Mouse (Mus musculus) macrophage (primary cell): Measurements from ENCODE around the gene Catsper1. TPM values are rescaled to one million over a fixed set of nuclear protein-coding genes. Genes with fewer than 3 reads are reported as not detected.
A peak's percentile ranks its signal among the peaks of the same experiment; 100 is the strongest.
"Not testable (repeated sequence)": the region's sequence is repeated elsewhere in the genome, so short reads cannot be mapped to it uniquely, and the experiment has no call there.

Source experiments
- H3K27ac ChIP-seq: fragments of 350-480 bp; formaldehyde crosslinking; 2 replicates; pipeline ENCODE4 v1.9.0; 2021
- H3K36me3 ChIP-seq: fragments of 350-480 bp; formaldehyde crosslinking; 2 replicates; pipeline ENCODE4 v1.9.0; 2021; ENCODE audit errors: inconsistent target
- H3K4me3 ChIP-seq: fragments of 350-480 bp; formaldehyde crosslinking; 2 replicates; pipeline ENCODE4 v1.9.0; 2021; ENCODE audit errors: inconsistent target
- H3K79me2 ChIP-seq: fragments of 350-480 bp; formaldehyde crosslinking; 2 replicates; pipeline ENCODE4 v1.9.0; 2021; ENCODE audit errors: inconsistent target
- WGBS: methylation state at CpG from one replicate; pipeline ENCODE4 v1.1.7; 2026; ENCODE audit warnings: inconsistent platforms; ENCODE audit not compliant: missing documents; 5-methylcytosine and 5-hydroxymethylcytosine counted together
- polyA plus RNA-seq: library from polyadenylated mRNA; stranded (reverse); fragments of 250-400 nt; gene quantifications from 3 replicates; pipeline ENCODE4 v1.2.4, GENCODE M21; 2018; ENCODE audit warnings: inconsistent platforms

The Catsper1 gene
- polyA plus RNA-seq, 1 experiment from 2014 or later: not detected

DNA sequence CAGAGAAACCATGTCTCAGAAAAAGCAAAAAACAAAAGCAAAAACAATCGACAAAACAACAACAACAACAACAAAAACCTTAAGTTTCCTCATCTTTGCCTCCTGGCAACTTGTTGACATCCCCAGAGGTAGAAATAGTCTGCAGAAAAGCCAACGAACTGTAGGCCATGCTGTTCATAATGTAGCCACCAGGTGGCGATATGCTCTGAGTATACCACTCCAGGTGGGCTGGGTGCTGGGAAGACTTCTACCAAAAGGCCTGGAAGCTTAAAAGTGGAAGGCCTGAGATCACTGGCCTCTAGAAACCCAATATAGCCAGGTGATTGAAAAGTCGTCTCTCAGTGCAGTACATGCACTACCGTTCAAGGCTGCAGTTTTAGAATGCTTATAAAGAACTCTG lies 2.4 kb downstream of the Catsper1 start:
- 22% methylated on average over 4 of the region's 5 CpGs for WGBS
- Histone ChIP-seq H3K27ac (no peak overlapping the region), H3K79me2 (no peaks in the 10 kb centered on the region), H3K36me3 (no peaks in the 10 kb centered on the region), H3K4me3 (no peak overlapping the region)

DNA sequence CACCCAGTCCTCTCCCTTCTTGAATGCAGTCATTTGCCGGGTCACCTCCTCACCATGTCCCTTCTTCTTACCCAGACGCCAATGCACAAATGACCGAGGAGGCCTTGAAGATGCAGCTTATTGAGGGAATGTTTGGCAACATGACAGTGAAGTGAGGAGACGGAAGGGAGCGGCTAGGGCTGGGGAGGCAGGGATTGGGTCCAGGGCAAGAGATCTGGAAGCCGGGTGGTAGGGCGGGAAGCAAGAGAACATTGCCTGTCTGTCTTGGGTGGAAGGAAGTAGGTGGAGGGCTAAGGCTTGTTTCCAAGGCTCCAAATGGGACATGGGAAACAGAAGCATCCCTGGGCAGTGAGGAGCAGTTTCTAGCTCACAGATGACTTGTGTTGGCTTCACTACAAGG lies 5.8 kb downstream of the Catsper1 start:
- Histone ChIP-seq H3K79me2 (no peaks in the 10 kb centered on the region), H3K36me3 (no peaks in the 10 kb centered on the region), H3K27ac (no peak overlapping the region), H3K4me3 (no peak overlapping the region)
- 93% methylated on average over 7 of the region's 7 CpGs for whole genome bisulfite sequencing

DNA sequence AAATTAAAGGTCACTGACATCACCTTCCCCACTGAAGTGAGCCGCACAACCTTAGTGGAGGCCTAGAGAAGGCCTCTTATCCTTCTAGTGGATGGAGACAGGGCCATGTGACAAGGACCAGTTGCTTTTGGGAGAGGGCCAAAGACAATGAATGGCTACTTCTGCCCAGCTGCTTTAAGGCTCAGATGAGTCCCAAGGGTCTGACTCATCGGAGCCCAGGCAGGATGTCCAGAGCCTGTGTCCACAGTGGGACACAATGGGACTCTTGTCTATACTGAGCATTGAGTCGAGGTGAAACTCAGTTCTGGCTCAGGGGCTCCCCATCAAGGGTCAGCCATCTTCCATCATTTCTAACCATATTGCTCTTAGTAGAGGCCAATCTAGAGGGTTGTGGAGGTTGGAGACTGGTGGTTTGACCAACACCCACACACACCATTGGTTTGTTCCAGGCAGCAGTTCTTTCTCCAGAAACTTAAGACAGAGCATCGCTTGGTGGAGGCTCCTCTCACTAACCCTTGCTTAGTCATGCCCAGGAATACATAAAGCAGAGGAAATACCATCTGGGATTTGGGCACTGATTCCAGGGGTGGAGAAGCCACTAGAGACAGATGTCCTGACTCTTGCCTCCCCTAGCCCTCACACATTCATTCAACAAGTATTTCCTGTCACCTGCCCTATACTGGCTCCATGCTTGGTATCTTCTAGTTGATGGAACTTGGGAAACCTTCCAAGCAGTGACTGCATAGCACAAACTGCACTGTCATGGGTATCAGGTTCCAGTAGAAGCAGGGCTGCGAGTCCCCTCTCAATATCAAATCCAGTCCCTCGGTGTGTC lies 10.0 kb downstream of the Catsper1 start:
- Histone ChIP-seq H3K4me3 (no peak overlapping the region), H3K27ac (no peak overlapping the region), H3K79me2 (no peaks in the 10 kb centered on the region), H3K36me3 (no peaks in the 10 kb centered on the region)
- 95% methylated on average over 5 of the region's 6 CpGs for WGBS

DNA sequence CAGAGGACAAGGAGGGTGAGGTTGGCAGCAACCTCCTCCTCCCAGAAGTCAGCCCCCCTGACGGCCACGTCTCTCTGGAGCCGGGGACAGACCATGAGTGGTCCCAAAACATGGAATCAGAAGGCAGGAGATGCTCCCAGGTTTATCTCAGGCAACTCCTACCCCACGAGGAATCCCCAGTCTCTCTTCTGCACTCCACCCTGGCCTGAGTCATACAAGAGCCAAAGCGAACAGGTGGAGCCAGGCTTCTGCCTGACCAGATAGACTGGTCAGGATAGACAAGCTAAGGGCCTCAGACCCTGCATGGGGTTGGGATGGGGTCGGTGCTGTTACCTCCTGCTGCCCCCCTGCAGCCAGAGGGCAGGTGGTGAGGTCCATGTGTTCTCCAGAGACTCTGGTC lies 12.5 kb downstream of the Catsper1 start:
- Histone ChIP-seq H3K79me2 (no peaks in the 10 kb centered on the region), H3K27ac (no peak overlapping the region), H3K4me3 (no peak overlapping the region), H3K36me3 (no peaks in the 10 kb centered on the region)
- 95% methylated on average over 5 of the region's 6 CpGs for WGBS

DNA sequence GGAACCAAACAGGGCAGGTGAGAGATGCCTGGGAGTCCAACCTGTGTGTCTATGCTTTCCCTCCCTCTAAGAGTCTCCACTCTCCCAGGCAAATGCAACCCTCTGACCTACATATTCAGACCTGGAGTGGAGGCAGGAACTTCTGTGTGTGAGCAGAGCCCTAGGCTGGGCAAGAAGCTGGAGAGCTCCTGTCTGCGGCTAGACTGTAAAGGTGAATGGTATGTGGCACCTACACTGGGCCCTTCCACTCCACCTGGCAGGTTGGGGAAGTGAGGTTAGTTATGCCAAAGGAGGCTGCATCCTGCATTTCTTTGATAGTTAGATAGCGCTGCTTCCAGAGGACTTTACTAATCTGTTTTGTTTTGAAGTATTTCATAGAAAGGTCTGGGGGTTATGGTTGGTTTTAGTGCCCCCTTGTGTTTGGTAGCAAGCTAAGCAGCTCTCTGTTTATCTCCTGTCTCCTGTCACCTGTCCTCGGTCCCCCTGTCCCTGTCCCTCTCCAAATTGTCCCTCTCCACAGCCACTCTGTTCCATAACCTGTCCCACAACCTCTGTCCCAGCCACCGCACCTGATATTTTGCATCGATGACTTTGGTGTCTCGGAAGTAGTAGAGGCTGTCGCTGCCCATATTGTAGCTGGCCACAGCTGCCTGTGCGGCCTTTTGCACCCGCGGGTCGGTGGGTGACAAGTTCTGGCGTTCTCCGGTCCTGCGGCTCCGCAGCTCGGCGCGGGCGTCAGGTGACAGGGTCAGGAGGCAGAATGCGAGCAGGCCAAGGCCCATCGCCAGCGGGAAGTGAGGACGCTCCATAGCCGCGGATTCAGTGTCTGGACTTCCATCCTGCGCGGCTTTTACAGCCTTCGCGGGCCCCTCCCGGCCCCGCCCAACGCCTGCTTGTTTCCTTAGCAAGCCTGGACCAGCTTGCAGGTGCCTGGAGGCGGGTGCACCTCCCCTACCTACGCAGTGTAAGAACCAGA lies 13.3 kb downstream of the Catsper1 start:
- 7% methylated on average over 34 of the region's 34 CpGs for WGBS
- no peaks in the 10 kb centered on the region for H3K79me2 ChIP-seq
- H3K4me3 ChIP-seq: no peak overlapping the region
- no peak overlapping the region for H3K27ac ChIP-seq
- H3K36me3 ChIP-seq: no peaks in the 10 kb centered on the region

DNA sequence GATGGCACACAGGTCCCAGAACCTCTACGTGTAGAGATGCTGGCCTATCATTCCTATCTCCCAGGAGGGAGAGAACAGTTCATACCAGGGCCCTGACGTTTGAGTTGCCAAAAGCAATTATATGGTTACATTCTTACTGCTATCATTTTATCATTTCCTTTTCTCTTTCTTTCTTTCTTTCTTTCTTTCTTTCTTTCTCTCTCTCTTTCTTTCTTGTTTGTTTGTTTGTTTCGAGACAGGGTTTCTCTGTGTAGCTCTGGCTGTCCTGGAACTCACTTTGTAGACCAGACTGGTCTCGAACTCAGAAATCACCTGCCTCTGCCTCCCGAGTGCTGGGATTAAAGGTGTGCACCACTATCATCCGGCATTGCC lies 13.9 kb downstream of the Catsper1 start, which contains the start of gene Cst6:
TSS of gene Cst6 (minus strand) at position 73 of the 372 bp plus-strand sequence.
- not testable (repeated sequence) for H3K79me2 ChIP-seq, H3K27ac ChIP-seq, H3K4me3 ChIP-seq, H3K36me3 ChIP-seq
- 90% methylated on average over 6 of the region's 6 CpGs for WGBS

DNA sequence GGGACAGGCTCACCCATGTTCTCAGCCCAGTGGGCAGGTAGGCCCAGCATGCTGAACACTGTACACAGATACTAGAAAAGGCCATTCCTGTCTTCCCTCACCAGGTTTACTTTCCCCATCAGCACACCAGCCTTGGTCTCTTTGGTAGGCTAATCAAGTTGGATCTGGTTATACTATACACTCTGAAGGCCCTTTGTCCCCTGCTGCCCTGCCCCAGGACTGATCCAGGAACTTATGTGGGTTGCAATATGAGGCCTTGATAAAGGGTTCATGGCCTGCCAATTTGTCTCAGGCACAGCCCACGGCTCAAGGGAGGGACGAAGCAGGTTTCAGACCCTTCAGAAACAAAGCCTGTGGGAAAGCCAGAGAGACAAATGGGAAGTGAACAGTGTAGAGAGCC lies 18.1 kb downstream of the Catsper1 start:
- WGBS: 85% methylated on average over 2 of the region's 2 CpGs
- no peaks in the 10 kb centered on the region for H3K36me3 ChIP-seq
- no peaks in the 10 kb centered on the region for H3K79me2 ChIP-seq
- no peak overlapping the region for H3K4me3 ChIP-seq
- H3K27ac ChIP-seq: no peak overlapping the region

DNA sequence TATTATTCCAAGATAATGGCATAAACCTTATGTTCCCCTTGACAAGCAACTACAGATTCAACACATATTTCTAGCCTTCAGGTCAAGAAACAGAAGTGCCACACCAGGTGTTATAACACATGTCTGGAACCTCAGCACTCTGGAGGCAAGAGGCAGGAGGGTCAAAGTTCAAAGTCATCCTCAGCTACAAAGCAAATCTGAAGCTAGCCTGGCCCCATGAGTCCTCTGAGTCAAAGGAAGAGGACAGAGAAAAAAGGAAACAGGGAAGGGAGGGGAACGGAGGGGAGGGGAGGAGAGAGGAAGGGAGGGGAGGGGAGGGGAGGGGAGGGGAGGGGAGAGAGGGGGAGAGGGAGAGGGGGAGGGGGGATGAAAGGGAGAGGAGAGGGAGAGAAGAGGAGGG lies 20.5 kb downstream of the Catsper1 start:
- H3K4me3 ChIP-seq: no peak overlapping the region
- no peak overlapping the region for H3K27ac ChIP-seq
- no CpG with 5 or more reads among the region's 1 CpGs for WGBS
- no peaks in the 10 kb centered on the region for H3K79me2 ChIP-seq
- no peaks in the 10 kb centered on the region for H3K36me3 ChIP-seq

DNA sequence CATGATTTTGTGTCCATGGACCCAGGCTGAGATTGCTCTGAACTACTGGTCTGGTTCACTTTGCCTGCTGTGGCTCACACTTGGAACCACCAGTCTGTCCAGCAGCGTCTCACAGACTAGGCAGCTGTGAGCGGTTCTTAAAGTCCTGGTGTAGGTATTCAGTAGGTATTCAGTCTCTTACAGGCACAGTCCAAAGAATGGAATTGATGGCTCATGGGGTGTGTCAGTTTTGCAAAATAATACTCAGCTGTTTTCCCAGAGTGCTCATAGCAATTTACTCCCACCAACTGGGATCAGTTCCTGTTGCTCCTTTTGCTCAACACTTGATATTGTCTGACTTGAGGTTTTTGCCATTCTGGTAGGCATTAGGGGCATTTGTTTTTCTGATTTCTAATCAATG lies 26.6 kb downstream of the Catsper1 start:
- Histone ChIP-seq H3K27ac (no peak overlapping the region), H3K79me2 (peaks cover 21% of the 10 kb centered on the region), H3K4me3 (no peak overlapping the region), H3K36me3 (no peaks in the 10 kb centered on the region)
- 92% methylated on average over 2 of the region's 2 CpGs for WGBS

DNA sequence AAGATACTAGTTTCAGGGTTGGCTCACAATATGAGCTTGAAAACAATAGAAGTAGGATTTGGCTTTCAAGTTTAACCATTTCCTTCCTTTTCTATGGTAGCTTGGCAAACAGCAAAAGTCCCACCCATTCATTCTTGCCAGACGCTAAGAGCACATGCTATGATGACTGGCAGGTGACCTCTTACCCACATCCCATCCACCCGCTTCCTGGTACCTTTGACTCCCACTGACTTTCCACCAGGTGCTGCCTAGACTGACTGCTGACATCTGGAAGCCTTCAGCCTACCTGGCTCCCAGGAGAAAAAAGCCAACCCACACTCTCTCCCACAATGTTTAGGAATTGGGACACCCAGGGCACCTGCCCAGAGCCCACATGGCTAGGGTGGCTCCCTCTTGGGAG lies 28.6 kb downstream of the Catsper1 start:
- Histone ChIP-seq H3K27ac (no peak overlapping the region), H3K79me2 (peaks cover 40% of the 10 kb centered on the region), H3K36me3 (no peaks in the 10 kb centered on the region), H3K4me3 (no peak overlapping the region)
- WGBS: 46% methylated on average over 2 of the region's 2 CpGs

DNA sequence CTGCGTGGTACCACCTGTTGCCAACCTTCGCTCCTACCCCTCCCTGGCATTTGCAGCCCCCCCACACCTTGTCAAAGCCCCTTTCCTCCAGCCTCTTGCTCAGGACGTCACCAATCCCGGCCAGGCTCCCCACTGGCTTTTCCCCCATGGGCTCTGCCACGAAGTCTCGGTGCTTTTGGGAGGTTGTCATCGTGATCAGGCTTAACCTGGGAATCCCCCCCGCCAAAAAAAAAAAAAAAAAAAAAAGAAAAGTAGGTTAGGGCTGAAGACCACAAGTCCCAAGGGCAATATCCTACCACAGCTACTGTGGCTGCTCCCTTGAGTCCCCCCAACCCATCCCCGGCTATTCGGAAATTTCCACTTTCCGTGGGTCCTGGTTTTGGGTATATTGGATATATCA lies 30.2 kb downstream of the Catsper1 start:
- peaks cover 13% of the 10 kb centered on the region for H3K36me3 ChIP-seq
- 11% methylated on average over 9 of the region's 11 CpGs for WGBS
- peaks cover 44% of the 10 kb centered on the region for H3K79me2 ChIP-seq
- H3K27ac ChIP-seq: no peak overlapping the region
- H3K4me3 ChIP-seq: peak overlapping the region; percentile 43

DNA sequence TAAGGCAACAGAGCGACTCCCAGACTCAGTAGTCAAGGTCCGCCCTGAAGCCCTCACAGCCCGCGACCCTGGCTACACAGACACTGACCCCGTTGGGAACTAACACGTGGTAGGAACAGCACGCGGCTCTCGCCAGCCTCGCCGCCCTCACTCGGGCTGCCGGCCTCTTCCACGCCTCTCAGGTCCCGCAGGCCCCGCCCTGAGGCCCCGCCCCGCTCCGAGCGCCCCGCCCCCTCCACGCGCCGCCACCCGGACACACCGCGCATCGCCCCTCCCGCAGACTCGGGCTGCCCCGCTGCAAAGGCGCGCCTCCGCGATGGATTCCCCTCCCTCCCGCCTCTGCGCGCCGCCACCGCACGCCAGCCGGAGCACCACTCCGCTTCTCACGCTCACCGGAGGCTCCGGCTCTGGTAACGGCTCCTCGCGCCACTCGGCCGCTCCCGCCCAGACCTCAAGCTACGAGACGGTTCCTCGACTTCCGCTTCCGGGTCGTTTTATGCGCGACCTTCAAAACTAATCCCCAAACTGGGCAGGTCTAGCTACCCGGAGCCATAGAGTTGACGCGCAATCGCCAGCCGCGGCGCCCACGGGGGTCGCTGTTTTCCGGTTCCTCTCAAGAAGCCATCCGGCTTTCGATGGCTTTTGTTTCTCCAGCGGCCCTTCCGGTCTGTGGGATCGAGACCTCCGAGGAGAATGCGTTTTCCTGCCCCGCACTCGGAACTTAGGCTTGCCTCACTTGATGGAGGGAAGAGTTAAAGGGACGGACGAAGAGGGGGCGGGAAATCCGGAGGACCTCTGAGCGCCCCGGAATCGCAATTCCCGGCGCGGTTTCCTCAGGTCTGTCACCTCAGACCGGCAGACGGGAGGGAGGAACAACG lies 30.9 kb downstream of the Catsper1 start, which contains the start of gene Eif1ad:
TSS of gene Eif1ad (plus strand) at position 567 of the 878 bp plus-strand sequence.
- Histone ChIP-seq H3K79me2 (peaks cover 44% of the 10 kb centered on the region), H3K4me3 (peak within 1 kb of the TSS; percentile 91), H3K27ac (peak within 1 kb of the TSS; percentile 87), H3K36me3 (peaks cover 15% of the 10 kb centered on the region)
- under 1% methylated on average over 87 of the region's 92 CpGs for WGBS

DNA sequence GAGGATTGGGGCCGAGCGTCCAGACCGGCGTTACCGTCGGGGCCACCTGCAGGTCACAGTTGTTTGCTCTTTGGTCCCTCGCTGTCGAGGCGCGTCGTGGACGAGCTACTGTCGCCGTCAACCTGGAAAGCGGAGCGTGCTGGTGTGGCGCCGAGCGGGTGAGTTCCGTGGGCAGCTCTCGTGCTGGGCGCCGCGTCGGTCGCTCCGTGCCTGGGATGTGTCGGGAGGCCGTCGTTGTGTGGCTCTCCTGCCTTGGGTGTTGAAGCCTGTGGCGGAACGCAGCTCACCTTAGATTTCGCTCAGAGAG lies 31.5 kb downstream of the Catsper1 start, which contains the start of gene Banf1:
TSS of gene Banf1 (minus strand) at position 116 of the 307 bp plus-strand sequence.
- H3K79me2 ChIP-seq: peaks cover 44% of the 10 kb centered on the region
- H3K36me3 ChIP-seq: peaks cover 15% of the 10 kb centered on the region

DNA sequence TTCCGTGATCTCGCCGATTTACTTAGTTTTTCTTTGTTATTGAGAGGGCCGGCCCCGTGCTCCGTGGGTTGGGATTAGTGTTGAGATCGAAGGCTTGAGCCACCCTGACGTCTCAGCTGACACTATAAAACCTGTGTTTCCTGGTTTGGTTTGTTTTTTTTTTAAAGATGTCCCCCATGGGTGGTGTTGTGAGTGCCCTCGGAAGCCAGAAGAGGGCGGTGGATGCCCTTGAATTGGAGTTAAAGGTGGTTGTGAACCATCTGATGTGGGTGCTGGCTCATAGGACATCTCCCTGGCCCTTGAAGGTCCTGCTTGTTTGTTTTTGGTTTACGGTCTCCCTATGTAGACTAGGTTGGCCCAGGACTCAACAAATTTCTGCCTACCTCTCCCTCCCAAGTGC lies 31.9 kb downstream of the Catsper1 start:
- Histone ChIP-seq H3K79me2 (peaks cover 44% of the 10 kb centered on the region), H3K36me3 (peaks cover 15% of the 10 kb centered on the region), H3K27ac (peak overlapping the region; percentile 87), H3K4me3 (peak overlapping the region; percentile 91)
- 12% methylated on average over 11 of the region's 11 CpGs for WGBS

More for the DNA sequence above, 31.5 kb downstream of the Catsper1 start, which contains the start of gene Banf1:
- WGBS: 1% methylated on average over 33 of the region's 33 CpGs
- Histone ChIP-seq H3K4me3 (peak within 1 kb of the TSS; percentile 91), H3K27ac (peak within 1 kb of the TSS; percentile 87)
